Mouse (Mus musculus) inflammation-experienced regulatory T-cells, adult 16 weeks (primary cell): Measurements from ENCODE around the gene Gm10778. TPM values are rescaled to one million over a fixed set of nuclear protein-coding genes. Genes with fewer than 3 reads are reported as not detected.

Experiments
- polyA plus RNA-seq: library from polyadenylated mRNA; unstranded; fragments of 100-300 nt; shearing (Covaris generic); gene quantifications from one replicate; pipeline ENCODE4 v1.2.1, GENCODE M21; 2017

Gm10778 gene
- 12.4 TPM for polyA plus RNA-seq

GRCm38 (mm10) chr10:81648803-81649775 lies at the start of gene Gm10778:
TSS of gene Gm10778 (plus strand) at chr10:81649059.

GRCm38 (mm10) chr10:81600738-81601203 lies 48.1 kb upstream of the Gm10778 start, which contains the start of gene Tle6:
TSS of gene Tle6 (minus strand) at chr10:81601073.

GRCm38 (mm10) chr10:81605974-81606751 lies 42.7 kb upstream of the Gm10778 start, which contains the start of gene BC025920:
TSS of gene BC025920 (plus strand) at chr10:81606270.

GRCm38 (mm10) chr10:81626994-81627835 lies 21.6 kb upstream of the Gm10778 start, which contains the start of gene Sirt6:
TSS of gene Sirt6 (minus strand) at chr10:81627797.

GRCm38 (mm10) chr10:81628390-81628789 lies 20.5 kb upstream of the Gm10778 start, which contains the start of gene Ankrd24:
TSS of gene Ankrd24 (plus strand) at chr10:81628540.

GRCm38 (mm10) chr10:81704531-81705301 lies 55.9 kb downstream of the Gm10778 start, which contains the start of gene Zfp433:
TSS of gene Zfp433 (plus strand) at chr10:81704825.

Other genes starting within 250 kb of the Gm10778 start
- 25.4 TPM for gene Nfic, start 193.4 kb upstream of the Gm10778 start, polyA plus RNA-seq
- 0.60 TPM for gene Celf5, start 166.3 kb upstream of the Gm10778 start, polyA plus RNA-seq
- gene Ncln, start 152.7 kb upstream of the Gm10778 start, polyA plus RNA-seq = 144 TPM
- gene S1pr4, start 148.9 kb upstream of the Gm10778 start, polyA plus RNA-seq = 78.3 TPM
- gene Gna15, start 124.8 kb upstream of the Gm10778 start, polyA plus RNA-seq = 32.8 TPM
- gene Gna11, start 103.9 kb upstream of the Gm10778 start, polyA plus RNA-seq = 6.9 TPM
- 181 TPM for gene Aes, start 89.6 kb upstream of the Gm10778 start, polyA plus RNA-seq
- 3.9 TPM for gene Tle2, start 74.5 kb upstream of the Gm10778 start, polyA plus RNA-seq
- gene Tle6, start 48.0 kb upstream of the Gm10778 start, polyA plus RNA-seq = 0.45 TPM
- gene BC025920, start 42.8 kb upstream of the Gm10778 start, polyA plus RNA-seq = 2.6 TPM
- 19.8 TPM for gene Sirt6, start 21.3 kb upstream of the Gm10778 start, polyA plus RNA-seq
- gene Ankrd24, start 20.5 kb upstream of the Gm10778 start, polyA plus RNA-seq = 0.63 TPM
- 25.0 TPM for gene Zfp433, start 55.8 kb downstream of the Gm10778 start, polyA plus RNA-seq
- gene Gm3055, start 122.1 kb downstream of the Gm10778 start, polyA plus RNA-seq = 12.4 TPM
- gene Gm4767, start 163.1 kb downstream of the Gm10778 start, polyA plus RNA-seq = 7.8 TPM
- gene Gm32687, start 214.9 kb downstream of the Gm10778 start, polyA plus RNA-seq = 13.7 TPM